Mouse (Mus musculus): ENCODE data around the gene Rftn1.

The Rftn1 gene

GRCm38 (mm10) chr17:50201828-50202445, 11.5 kb upstream of the Rftn1 start:
- no peak for DNase-seq

DNA sequence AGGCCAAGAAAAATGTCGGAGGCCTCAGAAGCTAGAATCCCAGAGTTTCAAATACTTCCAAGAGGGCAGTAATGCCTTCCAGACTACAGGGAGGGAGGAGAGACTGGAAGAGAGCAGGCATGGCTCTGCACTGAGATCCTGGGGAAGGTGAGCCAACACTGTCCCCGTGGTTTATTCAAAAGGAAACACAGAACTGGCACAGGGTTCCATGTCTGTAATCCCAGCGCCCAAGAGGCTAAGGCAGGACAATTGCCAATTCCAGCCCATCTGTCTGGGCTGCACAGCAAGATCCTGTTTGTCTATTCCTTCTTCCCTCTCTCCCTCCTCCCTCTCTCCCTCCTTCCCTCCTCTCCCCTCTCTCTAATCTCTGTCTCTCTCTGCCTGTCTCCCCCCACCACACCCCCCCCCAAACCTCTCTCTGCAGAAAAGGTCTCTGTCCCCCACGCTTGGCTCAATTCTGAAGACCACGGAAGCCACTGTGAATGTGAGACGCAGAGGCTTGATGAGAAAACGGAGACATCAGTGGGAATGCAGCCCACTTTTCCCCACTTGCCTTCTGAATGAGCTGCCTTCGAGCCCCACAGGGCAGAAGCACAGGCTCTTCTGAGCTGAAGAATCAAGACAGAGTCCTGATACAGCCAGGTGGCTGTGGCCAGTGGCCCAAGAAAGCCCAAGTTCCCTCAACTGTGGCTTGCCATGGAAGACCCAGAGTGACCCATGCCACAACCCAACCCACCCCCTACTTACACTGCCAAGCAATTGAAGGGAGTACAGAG, 8.8 kb upstream of the Rftn1 start:
- DNase-seq: peak; percentile 23

- no peak for DNase-seq
Observed at GRCm38 (mm10) chr17:50197572-50197971, 7.1 kb upstream of the Rftn1 start.

- DNase-seq: no peak
Observed at GRCm38 (mm10) chr17:50196005-50196672, 5.7 kb upstream of the Rftn1 start.

GRCm38 (mm10) chr17:50195399-50195798, 4.9 kb upstream of the Rftn1 start:
- DNase-seq: no peak

GRCm38 (mm10) chr17:50194541-50194940, 4.1 kb upstream of the Rftn1 start:
- no peak for DNase-seq

DNA sequence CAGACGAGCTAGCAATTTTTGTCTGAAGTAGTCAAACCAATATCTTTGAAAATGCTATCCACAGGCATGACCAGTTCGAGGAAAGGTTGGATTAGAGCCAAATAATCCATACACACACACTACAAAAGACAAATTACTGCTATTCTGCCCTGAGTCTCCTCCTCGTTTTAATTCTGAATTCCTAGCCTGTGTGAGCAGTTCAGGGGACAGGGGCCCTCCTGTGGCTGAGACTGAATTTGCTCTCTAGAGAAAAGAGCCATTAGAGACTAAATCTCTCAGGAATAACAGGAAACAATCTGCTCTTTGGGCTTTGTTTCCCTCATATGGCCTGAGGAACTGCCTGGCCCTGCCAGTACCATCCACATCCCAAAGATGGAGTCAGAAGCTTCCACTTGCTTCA, 3.2 kb upstream of the Rftn1 start:
- peak; percentile 62 for DNase-seq

DNA sequence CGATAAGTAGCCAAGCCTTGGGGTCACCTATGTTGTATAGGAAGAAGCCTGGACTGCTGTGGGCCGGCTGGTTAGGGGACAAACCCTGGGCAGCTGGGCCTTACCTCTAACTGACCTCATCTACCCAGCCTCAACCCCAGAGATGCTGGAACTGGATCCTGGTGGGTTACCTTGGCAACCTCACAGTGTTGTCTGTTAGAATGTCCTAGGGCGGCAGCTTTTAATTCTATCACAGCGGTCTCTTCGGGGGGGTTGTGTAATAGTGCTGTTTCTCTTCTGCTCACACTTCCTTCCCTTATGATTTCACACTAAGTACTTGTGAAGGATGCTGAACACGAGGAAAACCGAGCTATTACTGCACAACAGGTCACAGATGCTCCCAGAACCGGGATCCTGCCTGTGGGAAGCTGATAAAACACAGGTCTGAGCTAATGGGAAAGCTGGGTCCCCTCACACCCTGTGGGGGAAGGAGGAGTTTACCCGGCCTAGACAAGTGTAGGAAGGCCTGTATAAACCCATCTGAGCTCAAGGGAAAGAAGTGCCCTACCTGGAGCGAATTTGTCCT, 2.0 kb upstream of the Rftn1 start:
- no peak for DNase-seq

- no peak for DNase-seq
Observed at GRCm38 (mm10) chr17:50191318-50191957, 964 bp upstream of the Rftn1 start.

GRCm38 (mm10) chr17:50189381-50190012, 977 bp downstream of the Rftn1 start:
- DNase-seq: peak; percentile 81

DNA sequence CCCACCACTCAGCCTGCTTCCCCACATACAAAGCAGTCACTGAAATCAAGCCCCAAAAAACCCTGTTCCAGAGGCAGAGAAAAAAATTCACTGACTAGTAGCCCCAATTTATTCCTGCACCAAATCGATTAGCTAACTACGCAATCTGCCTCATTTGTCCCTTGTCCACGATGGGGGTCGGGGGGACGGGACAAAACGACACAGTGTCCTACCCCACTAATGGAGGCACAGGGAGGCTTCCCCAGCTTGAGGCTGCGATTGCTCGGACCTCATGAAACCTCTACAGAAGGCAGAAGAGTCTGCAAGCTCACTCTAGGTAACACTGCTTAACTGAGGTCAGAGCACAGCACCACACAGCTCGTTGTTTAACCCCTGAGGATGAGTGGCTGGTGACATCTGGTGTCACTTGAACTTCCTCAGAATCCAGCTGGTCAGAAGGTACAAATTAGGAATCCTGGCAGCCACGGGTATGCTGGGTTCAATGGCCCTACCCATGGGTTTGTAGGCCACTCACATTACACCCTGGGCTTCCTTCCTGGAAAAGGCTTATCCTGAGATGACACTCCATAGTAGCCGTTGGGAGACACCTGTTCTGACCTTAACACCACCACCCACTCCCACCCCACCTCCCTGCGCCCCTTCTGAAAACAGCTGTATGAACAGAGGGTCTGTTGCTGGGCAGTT, 1.7 kb downstream of the Rftn1 start:
- no peak for DNase-seq

DNA sequence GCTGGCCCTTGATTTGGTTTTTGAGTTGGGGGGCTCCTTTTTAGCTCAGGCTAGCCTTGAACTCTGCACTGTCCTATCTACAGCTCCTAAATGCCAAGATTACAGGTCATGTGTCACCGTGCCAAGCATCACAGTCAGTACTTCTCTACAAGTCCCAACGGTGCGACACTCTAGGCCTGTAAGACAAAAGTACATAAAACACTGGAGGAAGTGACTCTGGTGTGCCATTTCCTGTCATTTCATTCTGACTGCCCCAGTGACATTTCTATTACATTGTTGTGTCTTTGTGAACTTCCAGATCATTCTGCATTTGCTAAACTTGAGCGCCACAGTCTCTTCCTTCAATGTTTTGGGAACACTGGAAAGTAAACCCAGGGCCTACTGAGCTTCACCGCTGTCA, 4.9 kb downstream of the Rftn1 start:
- DNase-seq: no peak

DNA sequence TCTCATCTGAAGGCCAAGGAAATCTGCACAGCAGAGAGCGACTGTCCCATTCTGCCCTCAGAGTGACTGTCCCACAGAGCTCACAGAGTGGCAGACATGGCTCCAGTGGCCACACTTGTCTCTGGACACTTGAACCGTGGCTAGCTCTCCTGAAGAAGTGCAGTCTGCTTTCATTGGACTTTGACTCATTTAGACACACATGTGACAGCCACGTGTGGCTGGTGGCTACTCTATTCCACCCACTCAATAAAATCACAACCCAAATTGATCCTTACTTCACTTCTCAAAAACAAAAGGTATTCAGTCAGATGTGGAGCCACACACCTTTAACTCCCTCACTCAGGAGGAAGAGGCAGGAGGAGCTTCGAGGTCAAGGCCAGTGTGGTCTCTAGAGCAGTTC, 5.4 kb downstream of the Rftn1 start:
- no peak for DNase-seq

- DNase-seq: no peak
Observed at GRCm38 (mm10) chr17:50184217-50185038, 6.0 kb downstream of the Rftn1 start.

GRCm38 (mm10) chr17:50183300-50183699, 7.2 kb downstream of the Rftn1 start:
- no peak for DNase-seq

GRCm38 (mm10) chr17:50182542-50182951, 7.9 kb downstream of the Rftn1 start:
- DNase-seq: no peak

- DNase-seq: no peak
Observed at GRCm38 (mm10) chr17:50180899-50181570, 9.4 kb downstream of the Rftn1 start.

- no peak for DNase-seq
Observed at GRCm38 (mm10) chr17:50173776-50174175, 16.7 kb downstream of the Rftn1 start.

DNA sequence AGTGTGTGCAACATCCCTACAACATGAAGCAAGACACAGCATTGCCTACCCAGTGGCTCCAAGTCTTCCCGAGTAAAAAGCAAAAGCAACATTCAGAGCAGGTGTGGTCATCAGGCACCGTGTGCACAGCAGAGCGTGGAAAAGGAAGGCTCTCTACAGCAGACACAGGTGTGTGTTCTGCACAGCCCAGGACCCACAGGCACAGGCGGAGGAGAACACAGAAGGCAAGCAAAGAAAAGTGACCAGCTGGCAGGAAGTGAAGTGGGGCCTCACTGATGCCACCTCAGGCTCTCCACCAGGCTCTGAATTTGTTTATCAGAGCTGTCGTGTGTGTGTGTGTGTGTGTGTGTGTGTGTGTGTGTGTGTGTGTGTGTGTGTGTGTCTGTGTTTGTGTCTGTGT, 17.1 kb downstream of the Rftn1 start:
- DNase-seq: no peak

DNA sequence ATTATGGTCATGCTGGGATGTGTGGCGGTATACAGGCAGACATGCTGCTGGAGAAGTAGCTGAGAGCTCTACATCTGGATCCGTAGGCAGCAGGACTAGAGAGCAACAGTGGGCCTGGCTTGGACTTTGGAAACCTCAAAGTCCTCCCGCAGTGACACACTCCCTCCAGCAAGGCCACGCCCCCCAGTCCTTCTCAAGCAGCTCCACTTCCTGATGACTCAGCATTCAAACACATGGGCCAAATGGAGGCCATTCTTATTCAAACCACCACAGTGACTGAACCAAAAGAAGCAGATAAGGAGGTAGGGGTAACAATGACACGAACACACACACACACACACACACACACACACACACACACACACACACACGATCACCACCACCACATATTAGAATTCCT, 17.7 kb downstream of the Rftn1 start:
- no peak for DNase-seq

Measured in lung, postnatal 10 days (tissue).